Mouse (Mus musculus): Measurements from ENCODE around the gene Flrt3.

DNA sequence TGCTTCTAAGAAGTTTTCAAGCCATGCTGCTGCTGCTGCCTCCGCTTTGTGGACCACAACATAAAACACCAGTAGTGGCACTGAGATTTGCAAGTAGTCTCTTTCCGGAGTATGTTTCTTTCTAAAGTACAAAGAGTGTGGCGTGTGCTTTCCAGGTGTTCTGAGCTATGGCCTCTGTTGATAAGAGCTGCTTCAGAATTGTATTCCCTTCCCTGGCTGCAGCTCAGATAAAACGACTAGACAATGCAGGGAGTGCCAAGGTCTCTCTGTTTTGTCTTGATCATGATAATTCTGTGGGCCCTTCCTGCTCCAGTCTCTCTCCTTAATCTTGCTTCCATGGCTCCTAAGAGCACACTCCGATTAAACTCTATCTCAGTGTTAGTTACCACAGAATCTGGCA, 36.3 kb upstream of the Flrt3 start:
- TF ChIP-seq CTCF (IDR thresholded peaks at IDR 0.05) = no peak
- TF ChIP-seq POLR2A (IDR thresholded peaks at IDR 0.05; ENCODE audit: insufficient read depth, low read depth, low read length) = no peak
